Mouse (Mus musculus) thymus, adult 18-20 months (tissue): Measurements from ENCODE around the gene Ascc1.
"Not testable (repeated sequence)": the region's sequence is repeated elsewhere in the genome, so short reads cannot be mapped to it uniquely, and the experiment has no call there.

ENCODE experiments used
- DNase-seq, 2 experiments: peaks; one replicate each; pipeline ENCODE4 v3.0.0; 2022; ENCODE audit warnings: mixed read lengths in 2 of 2

Ascc1 gene

GRCm38 (mm10) chr10:59977715-59978343 lies 24.8 kb upstream of the Ascc1 start:
- no peak for DNase-seq

GRCm38 (mm10) chr10:59978401-59978800 lies 24.2 kb upstream of the Ascc1 start:
- no peak for DNase-seq

GRCm38 (mm10) chr10:59978873-59979743 lies 23.5 kb upstream of the Ascc1 start:
- no peak for DNase-seq

GRCm38 (mm10) chr10:59980815-59981244 lies 21.8 kb upstream of the Ascc1 start:
- peak in 1 of 2 experiments; percentile 70 for DNase-seq

DNA sequence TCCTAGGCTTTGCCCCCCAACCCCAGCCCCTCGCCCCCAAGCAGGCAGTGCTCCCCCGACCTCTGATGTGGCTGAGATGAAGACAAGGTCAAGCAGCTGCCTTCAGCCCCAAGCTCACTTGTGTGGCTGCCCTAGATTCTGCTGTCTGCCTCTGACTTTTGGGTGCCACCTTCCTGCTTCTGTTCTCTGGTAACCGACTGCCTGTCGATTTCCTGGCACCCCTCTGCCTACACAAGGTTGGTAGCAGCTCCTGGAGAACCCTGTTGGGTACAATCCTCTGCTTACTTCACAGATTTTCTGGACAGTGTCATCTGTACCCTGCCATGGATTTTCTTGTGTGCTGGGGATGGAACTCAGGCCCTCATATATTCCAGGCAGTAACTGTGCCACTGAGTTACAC lies 21.3 kb upstream of the Ascc1 start:
- DNase-seq, result peak in 1 of 2 experiments; percentile 76

DNA sequence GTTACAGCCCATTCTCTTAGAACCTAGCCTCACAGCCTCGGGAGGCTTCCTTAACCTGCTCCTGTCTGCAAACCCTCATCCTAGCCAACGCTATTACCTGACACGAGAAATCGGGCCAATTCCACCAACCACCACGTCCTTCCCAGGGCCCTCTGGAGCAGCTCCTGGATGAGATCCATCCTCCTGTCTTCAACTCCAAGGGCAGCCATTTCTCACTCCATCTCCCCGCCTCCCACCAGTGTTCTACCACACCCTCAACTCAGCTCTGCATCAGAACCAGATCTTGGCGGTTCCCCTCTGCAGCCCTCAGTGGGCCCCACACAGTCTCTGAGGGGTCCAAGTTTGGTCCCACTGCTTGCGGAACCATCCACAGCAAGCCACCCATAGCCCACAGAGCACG lies 20.8 kb upstream of the Ascc1 start:
- peak in 1 of 2 experiments; percentile 36 for DNase-seq

DNA sequence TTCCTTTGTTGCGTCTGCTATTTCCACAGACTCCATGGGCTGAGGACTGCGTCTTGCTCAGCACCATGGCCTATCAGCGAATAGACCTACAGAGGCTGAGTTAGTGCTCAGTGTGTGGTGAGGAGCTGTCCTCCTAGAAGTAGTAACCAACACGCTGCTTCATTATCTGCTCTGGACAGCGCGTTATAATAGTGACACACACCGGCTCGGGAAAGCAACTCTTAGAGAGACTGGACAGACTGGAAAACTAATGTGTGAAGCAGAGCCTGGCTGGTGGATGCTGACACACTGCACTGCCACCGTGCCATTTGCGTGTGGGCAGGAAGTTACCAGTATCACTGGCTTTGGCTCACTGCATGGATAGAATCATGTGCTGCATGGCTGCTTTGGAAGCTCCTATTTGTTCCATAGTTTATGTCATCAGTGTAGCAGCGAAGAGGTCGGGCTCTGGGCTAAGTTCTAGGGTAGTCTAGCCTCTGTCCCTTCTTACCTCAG lies 20.2 kb upstream of the Ascc1 start:
- DNase-seq, result no peak

DNA sequence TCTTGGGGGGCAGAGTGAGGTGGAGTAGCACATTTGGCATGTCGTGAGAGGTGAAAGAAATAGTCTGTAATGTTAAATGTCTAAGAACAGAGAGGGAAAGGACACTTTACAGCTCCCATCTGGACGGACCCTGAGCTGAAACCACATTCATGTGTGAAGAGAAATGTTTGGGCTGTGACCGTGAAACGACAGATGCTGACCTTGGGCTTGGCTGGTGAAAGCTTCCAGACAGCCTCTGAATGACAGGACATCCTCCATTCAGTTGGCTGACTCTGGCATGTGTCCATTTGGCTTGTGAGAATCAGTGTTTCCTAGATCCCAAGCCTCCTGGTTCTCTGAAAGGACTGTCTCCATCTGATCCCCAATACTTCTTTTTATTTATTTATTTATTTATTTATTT lies 14.6 kb upstream of the Ascc1 start:
- no peak for DNase-seq

GRCm38 (mm10) chr10:59990393-59990792 lies 12.2 kb upstream of the Ascc1 start:
- no peak for DNase-seq

DNA sequence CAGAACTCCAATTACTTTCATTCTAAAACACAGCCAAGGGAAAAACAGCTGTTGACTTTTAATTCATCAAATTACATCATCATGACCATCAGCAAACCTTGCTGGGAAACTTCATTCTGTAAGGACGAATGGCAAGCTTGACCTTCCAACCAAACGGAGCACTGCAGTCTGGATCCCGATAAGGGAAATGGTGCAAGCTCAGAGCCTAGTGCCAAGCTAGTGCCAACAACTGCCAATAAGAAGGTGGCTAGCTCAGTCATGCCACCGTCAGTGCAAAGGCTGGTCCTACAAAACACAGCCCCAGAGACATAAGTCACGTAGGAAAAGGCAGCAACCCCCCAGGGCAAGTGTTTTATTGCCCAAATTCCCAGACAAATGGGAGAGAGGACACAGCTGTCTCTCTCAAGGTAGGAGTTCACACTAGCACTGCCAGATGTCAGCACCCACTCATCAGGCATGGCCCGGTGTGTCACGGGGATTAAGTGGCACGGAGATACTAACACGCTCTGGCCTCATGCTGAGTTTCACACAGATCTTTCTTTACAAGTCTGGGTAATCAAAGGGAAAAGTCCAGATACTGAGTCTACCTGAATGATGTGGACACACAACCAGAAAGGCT lies 11.2 kb upstream of the Ascc1 start:
- DNase-seq, result no peak

GRCm38 (mm10) chr10:59992024-59992423 lies 10.6 kb upstream of the Ascc1 start:
- DNase-seq, result no peak

- DNase-seq, result not testable (repeated sequence)
Measured at GRCm38 (mm10) chr10:59993813-59994212, 8.8 kb upstream of the Ascc1 start.

DNA sequence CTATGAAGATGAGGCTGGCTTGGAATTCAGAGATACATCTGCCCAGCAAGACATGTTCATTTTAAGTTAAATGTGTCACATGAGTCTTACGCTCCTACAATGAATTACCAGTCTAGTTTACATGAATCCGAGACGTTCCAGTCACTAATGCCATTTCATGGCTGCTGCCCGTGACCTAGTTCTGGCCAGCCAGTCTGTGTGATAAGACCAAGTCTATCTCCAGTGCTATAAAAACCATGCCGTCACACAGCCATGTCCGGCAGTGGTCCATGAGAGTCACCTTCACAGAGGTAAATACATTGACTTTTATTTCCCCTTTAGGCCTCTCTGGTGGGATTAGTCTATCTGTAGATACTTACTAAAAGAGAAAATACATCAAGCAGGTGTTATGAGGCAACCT lies 6.7 kb upstream of the Ascc1 start:
- DNase-seq, result no peak

DNA sequence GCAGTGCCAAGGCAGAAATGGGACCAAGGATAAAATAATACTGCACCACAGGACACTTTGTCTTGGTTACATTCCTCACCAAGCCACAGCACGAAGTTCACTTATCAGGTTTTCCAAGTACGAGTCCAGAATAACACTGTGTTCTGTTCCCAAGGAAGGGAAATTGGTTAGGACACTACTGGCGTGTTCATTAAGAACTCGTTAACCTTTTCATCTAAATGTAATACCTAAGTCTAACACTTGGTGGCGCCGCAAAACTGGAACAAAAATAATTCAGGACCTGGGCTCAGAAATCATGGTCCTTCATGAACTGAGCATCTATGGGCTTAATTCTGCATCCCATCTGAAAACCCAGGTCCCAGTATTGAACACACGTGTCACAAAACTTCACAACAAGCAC lies 5.0 kb upstream of the Ascc1 start:
- DNase-seq, result no peak

DNA sequence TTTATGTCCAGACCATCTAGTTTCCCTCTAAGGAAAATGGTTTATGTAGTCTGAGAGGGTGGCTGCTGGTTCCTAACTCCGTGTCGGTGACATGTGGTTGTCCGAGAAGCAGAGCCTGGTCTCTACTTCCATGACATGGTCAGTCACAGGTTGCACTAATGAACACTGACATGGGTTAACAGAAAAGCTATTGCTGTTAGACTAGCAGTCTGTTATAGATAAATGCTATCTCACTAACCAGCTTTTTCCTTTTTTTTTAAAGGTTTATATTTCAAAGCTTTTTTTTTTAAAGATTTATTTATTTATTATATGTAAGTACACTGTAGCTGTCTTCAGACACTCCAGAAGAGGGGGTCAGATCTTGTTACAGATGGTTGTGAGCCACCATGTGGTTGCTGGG lies 3.5 kb upstream of the Ascc1 start:
- no peak for DNase-seq

GRCm38 (mm10) chr10:60001663-60002062 lies 942 bp upstream of the Ascc1 start:
- not testable (repeated sequence) for DNase-seq

DNA sequence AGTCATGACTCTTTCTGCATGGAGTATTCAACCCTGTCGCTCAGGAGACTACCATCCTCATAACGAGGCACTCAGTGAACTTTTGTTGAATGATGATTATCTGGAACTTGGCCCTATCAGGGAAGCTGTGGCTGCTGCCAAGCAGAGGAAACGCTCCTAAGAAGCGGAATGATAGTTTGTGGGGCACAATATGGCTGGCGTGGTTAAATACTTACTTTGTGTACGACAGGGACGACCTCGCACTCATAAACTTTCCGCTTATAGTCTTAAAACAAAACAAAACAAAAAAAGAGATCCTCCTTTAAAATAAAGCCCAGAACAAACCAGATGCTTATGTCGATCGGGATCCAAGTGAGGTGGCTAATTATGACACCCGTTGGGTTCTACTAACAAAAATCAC lies 402 bp upstream of the Ascc1 start:
- DNase-seq, result no peak

DNA sequence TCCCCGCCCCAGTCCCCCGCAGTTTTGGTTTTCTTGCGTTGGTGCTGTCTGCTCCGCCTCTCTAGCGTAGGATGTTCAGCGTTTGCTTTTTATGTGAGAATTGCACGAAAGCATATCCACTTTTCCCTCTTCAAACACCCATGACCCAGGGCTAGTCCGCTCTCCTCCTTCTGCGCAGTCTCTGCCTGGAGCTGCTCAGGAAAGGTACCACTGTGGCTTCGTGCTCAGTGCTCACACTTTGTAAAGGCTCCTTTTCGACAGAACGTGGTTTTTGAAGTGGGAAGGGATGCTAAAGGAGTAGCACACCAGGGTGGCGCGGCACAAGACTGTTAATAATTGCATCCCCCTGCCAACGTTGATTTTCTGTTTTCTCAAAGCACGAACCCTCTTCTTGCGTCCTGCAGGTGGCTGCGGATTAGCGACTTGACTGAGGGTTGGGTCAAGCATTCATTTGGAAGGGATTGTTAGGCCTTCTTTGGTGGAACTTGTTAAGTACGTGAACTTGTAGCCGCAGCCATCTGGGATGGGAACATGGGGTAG lies 678 bp downstream of the Ascc1 start:
- DNase-seq, result no peak

- DNase-seq, result no peak
Measured at GRCm38 (mm10) chr10:60003847-60004246, 1.2 kb downstream of the Ascc1 start.

- peak in 1 of 2 experiments; percentile 33 for DNase-seq
Measured at GRCm38 (mm10) chr10:60005264-60005663, 2.7 kb downstream of the Ascc1 start.

GRCm38 (mm10) chr10:60009115-60009514 lies 6.5 kb downstream of the Ascc1 start:
- no peak for DNase-seq

GRCm38 (mm10) chr10:60016223-60016622 lies 13.6 kb downstream of the Ascc1 start:
- no peak for DNase-seq

GRCm38 (mm10) chr10:60019299-60019698 lies 16.7 kb downstream of the Ascc1 start:
- no peak for DNase-seq
